Mouse (Mus musculus) ES-E14 (cell line): ENCODE results near the gene Smyd3.

ENCODE experiments used
- CHD2 ChIP-seq: IDR thresholded peaks from 2 replicates; pipeline ENCODE4 v1.6.1; 2014; ENCODE audit warnings: mild to moderate bottlenecking, low read depth, low read length, inconsistent platforms
- ZNF384 ChIP-seq: IDR thresholded peaks from 2 replicates; pipeline ENCODE4 v1.6.1; 2012; ENCODE audit warnings: low read depth, low read length, inconsistent platforms

GRCm38 (mm10) chr1:179107761-179108694 is 409.8 kb downstream of the Smyd3 start:
- TF ChIP-seq ZNF384, result no peak
- no peak for TF ChIP-seq CHD2
